Mouse (Mus musculus): ENCODE measurements around the gene Gabra2.

GRCm38 (mm10) chr5:71010797-71011196 lies 84.9 kb downstream of the Gabra2 start:
- no peak for TF ChIP-seq CTCF (IDR thresholded peaks at IDR 0.05; ENCODE audit: low read depth)
- TF ChIP-seq EP300 (IDR thresholded peaks at IDR 0.05; ENCODE audit: low read depth), result no peak
